Mouse (Mus musculus): ENCODE data around the gene Fcer2a. TPM values are rescaled to one million over a fixed set of nuclear protein-coding genes. Genes with fewer than 3 reads are reported as not detected.

Fcer2a gene
- polyA plus RNA-seq, 1 experiment from 2014 or later: 0.14 TPM

GRCm38 (mm10) chr8:3687537-3687936 lies 6.4 kb downstream of the Fcer2a start:
- H3K27ac ChIP-seq (ENCODE audit: low read length): no peak overlapping the region
- H3K4me3 ChIP-seq (ENCODE audit: low read depth, low read length): no peak overlapping the region
- H3K27me3 ChIP-seq (replicated peaks; ENCODE audit: insufficient read depth, low read length): no peaks in the 10 kb centered on the region
- TF ChIP-seq CTCF (IDR thresholded peaks at IDR 0.05) (no peak), EP300 (IDR thresholded peaks at IDR 0.05) (no peak)
- no peak overlapping the region for H3K4me2 ChIP-seq (replicated peaks; ENCODE audit: low read depth, low read length)
- 73% methylated on average over 6 of the region's 6 CpGs for WGBS
- H3K9me3 ChIP-seq (ENCODE audit: low read length): no peaks in the 10 kb centered on the region
- no peaks in the 10 kb centered on the region for H3K4me1 ChIP-seq (ENCODE audit: insufficient read depth, low read depth, low read length)
- no peaks in the 10 kb centered on the region for H3K36me3 ChIP-seq (ENCODE audit: insufficient read depth, low read length)
- H3K9ac ChIP-seq (replicated peaks; ENCODE audit: low read depth): no peak overlapping the region
- DNase-seq (ENCODE audit: low spot score): no peak
- no peak for ATAC-seq

- H3K9me3 ChIP-seq (ENCODE audit: low read length): no peaks in the 10 kb centered on the region
- TF ChIP-seq EP300 (IDR thresholded peaks at IDR 0.05): no peak
- no peak for TF ChIP-seq CTCF (IDR thresholded peaks at IDR 0.05)
- no peak for DNase-seq (ENCODE audit: low spot score)
- no peaks in the 10 kb centered on the region for H3K36me3 ChIP-seq (ENCODE audit: insufficient read depth, low read length)
- 57% methylated on average over 5 of the region's 5 CpGs for WGBS
- H3K27ac ChIP-seq (ENCODE audit: low read length): no peak overlapping the region
- H3K4me1 ChIP-seq (ENCODE audit: insufficient read depth, low read depth, low read length): no peaks in the 10 kb centered on the region
- H3K4me3 ChIP-seq (ENCODE audit: low read depth, low read length): no peak overlapping the region
- ATAC-seq: no peak
- no peak overlapping the region for H3K9ac ChIP-seq (replicated peaks; ENCODE audit: low read depth)
- no peaks in the 10 kb centered on the region for H3K27me3 ChIP-seq (replicated peaks; ENCODE audit: insufficient read depth, low read length)
- H3K4me2 ChIP-seq (replicated peaks; ENCODE audit: low read depth, low read length): no peak overlapping the region
Observed at GRCm38 (mm10) chr8:3685422-3685821, 8.6 kb downstream of the Fcer2a start.

- Histone ChIP-seq H3K27me3 (replicated peaks; ENCODE audit: insufficient read depth, low read length) (no peaks in the 10 kb centered on the region), H3K4me3 (ENCODE audit: low read depth, low read length) (no peak overlapping the region), H3K36me3 (ENCODE audit: insufficient read depth, low read length) (no peaks in the 10 kb centered on the region), H3K9ac (replicated peaks; ENCODE audit: low read depth) (no peak overlapping the region), H3K4me2 (replicated peaks; ENCODE audit: low read depth, low read length) (no peak overlapping the region), H3K9me3 (ENCODE audit: low read length) (no peaks in the 10 kb centered on the region), H3K27ac (ENCODE audit: low read length) (no peak overlapping the region), H3K4me1 (ENCODE audit: insufficient read depth, low read depth, low read length) (no peaks in the 10 kb centered on the region)
- ATAC-seq (no peak), DNase-seq (ENCODE audit: low spot score) (no peak)
- TF ChIP-seq CTCF (IDR thresholded peaks at IDR 0.05): no peak
- no peak for TF ChIP-seq EP300 (IDR thresholded peaks at IDR 0.05)
Observed at GRCm38 (mm10) chr8:3684530-3684929, 9.4 kb downstream of the Fcer2a start.

- no peaks in the 10 kb centered on the region for H3K9me3 ChIP-seq (ENCODE audit: low read length)
- ATAC-seq: no peak
- no peaks in the 10 kb centered on the region for H3K4me1 ChIP-seq (ENCODE audit: insufficient read depth, low read depth, low read length)
- no peak for DNase-seq (ENCODE audit: low spot score)
- H3K27me3 ChIP-seq (replicated peaks; ENCODE audit: insufficient read depth, low read length): no peaks in the 10 kb centered on the region
- 61% methylated on average over 6 of the region's 6 CpGs for WGBS
- no peak overlapping the region for H3K4me2 ChIP-seq (replicated peaks; ENCODE audit: low read depth, low read length)
- H3K4me3 ChIP-seq (ENCODE audit: low read depth, low read length): no peak overlapping the region
- no peak overlapping the region for H3K9ac ChIP-seq (replicated peaks; ENCODE audit: low read depth)
- TF ChIP-seq EP300 (IDR thresholded peaks at IDR 0.05) (no peak), CTCF (IDR thresholded peaks at IDR 0.05) (no peak)
- H3K36me3 ChIP-seq (ENCODE audit: insufficient read depth, low read length): 0 out of 2 replicates have a peak, but pooled peaks cover 3% of the 10 kb centered on the region
- no peak overlapping the region for H3K27ac ChIP-seq (ENCODE audit: low read length)
Observed at GRCm38 (mm10) chr8:3683408-3684176, 10.4 kb downstream of the Fcer2a start.

- ATAC-seq: no peak
- no peak for TF ChIP-seq CTCF (IDR thresholded peaks at IDR 0.05)
Observed at GRCm38 (mm10) chr8:3682435-3682834, 11.5 kb downstream of the Fcer2a start.

GRCm38 (mm10) chr8:3679656-3680055 lies 14.3 kb downstream of the Fcer2a start:
- DNase-seq (ENCODE audit: low spot score) (no peak), ATAC-seq (no peak)
- Histone ChIP-seq H3K4me2 (replicated peaks; ENCODE audit: low read depth, low read length) (no peak overlapping the region), H3K27ac (ENCODE audit: low read length) (no peak overlapping the region), H3K4me3 (ENCODE audit: low read depth, low read length) (no peak overlapping the region), H3K4me1 (ENCODE audit: insufficient read depth, low read depth, low read length) (0 out of 2 replicates have a peak, but pooled peaks cover 2% of the 10 kb centered on the region), H3K27me3 (replicated peaks; ENCODE audit: insufficient read depth, low read length) (no peaks in the 10 kb centered on the region), H3K36me3 (ENCODE audit: insufficient read depth, low read length) (0 out of 2 replicates have a peak, but pooled peaks cover 3% of the 10 kb centered on the region), H3K9ac (replicated peaks; ENCODE audit: low read depth) (no peak overlapping the region), H3K9me3 (ENCODE audit: low read length) (no peaks in the 10 kb centered on the region)
- TF ChIP-seq CTCF (IDR thresholded peaks at IDR 0.05): no peak
- no peak for TF ChIP-seq EP300 (IDR thresholded peaks at IDR 0.05)
- 62% methylated on average over 5 of the region's 5 CpGs for WGBS

More at GRCm38 (mm10) chr8:3682435-3682834, 11.5 kb downstream of the Fcer2a start:
- no peaks in the 10 kb centered on the region for H3K9me3 ChIP-seq (ENCODE audit: low read length)
- H3K4me2 ChIP-seq (replicated peaks; ENCODE audit: low read depth, low read length): no peak overlapping the region
- no peak overlapping the region for H3K4me3 ChIP-seq (ENCODE audit: low read depth, low read length)
- H3K27ac ChIP-seq (ENCODE audit: low read length): no peak overlapping the region
- WGBS: 90% methylated on average over 5 of the region's 5 CpGs
- 0 out of 2 replicates have a peak, but pooled peaks cover 3% of the 10 kb centered on the region for H3K36me3 ChIP-seq (ENCODE audit: insufficient read depth, low read length)
- no peak for DNase-seq (ENCODE audit: low spot score)
- no peak overlapping the region for H3K9ac ChIP-seq (replicated peaks; ENCODE audit: low read depth)
- H3K27me3 ChIP-seq (replicated peaks; ENCODE audit: insufficient read depth, low read length): no peaks in the 10 kb centered on the region
- H3K4me1 ChIP-seq (ENCODE audit: insufficient read depth, low read depth, low read length): 0 out of 2 replicates have a peak, but pooled peaks cover 2% of the 10 kb centered on the region
